Mouse (Mus musculus) ES-Bruce4 (cell line): ENCODE data around the gene Rmnd5b.
A peak's percentile ranks its signal among the peaks of the same experiment; 100 is the strongest.

Experiments used
- CTCF ChIP-seq: IDR thresholded peaks from one replicate; pipeline ENCODE4 v1.8.1; 2011; ENCODE audit warnings: low read depth, low read length
- POLR2A ChIP-seq: IDR thresholded peaks from one replicate; pipeline ENCODE4 v1.8.1; 2011; ENCODE audit warnings: low read length; ENCODE audit not compliant: insufficient read depth

DNA sequence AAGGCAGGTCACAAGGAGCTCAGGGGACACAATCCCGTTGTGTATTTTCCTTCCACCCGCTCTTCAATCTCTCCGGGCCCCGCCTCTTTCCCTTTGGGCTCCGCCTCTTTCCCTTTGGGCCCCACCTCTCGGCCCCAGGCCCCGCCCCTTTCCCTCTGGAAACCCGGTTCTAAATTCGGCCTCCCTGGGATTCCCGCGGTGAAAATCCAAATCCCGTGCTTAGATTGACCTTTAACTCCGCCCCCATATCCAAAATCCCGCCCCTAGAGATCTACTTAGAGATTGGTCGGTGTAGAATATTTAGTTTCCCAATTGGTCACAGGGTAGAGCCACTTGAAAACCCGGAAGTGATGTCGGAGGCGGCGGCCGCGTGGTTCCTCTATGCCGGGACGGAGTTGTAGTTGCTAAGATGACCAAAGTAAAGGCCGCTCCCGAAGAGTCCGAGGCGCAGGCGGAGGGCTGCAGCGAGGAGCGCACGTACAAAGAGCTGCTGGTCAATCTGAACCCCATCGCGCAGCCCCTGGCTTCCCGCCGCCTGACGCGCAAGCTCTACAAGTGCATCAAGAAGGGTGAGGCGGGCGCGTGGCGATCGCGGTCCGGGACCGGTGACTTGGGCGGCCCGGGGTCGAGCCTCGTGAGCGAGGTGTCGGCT, 16.2 kb downstream of the Rmnd5b start, which contains the start of gene Nhp2:
- TF ChIP-seq CTCF (no peak), POLR2A (peak; percentile 91)
